Mouse (Mus musculus): ENCODE results near the gene Gnptg. TPM values are rescaled to one million over a fixed set of nuclear protein-coding genes. Genes with fewer than 3 reads are reported as not detected.
A peak's percentile ranks its signal among the peaks of the same experiment; 100 is the strongest.

The Gnptg gene
- polyA plus RNA-seq, 1 experiment from 2014 or later: 91.6 TPM

DNA sequence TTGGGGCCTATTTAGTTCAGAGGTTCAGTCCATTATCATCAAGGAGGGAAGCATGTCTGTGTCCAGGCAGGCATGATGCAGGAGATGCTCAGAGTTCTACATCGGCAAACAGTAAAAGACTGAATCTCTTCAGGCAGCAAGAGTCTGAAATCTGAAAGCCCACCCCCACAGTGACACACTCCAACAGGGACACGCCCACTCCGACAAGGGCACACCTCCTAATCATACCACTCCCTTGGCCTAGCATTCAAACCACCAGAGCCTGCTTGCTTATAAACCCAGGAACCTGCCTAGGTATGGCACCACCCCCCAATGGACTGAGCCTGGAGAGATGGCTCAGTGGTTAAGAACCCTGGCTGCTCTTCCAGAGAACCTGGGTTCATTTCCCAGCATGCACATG lies 24.5 kb downstream of the Gnptg start:
- ATAC-seq (ENCODE audit: low FRiP score): no peak
- Histone ChIP-seq H3K27me3 (no peaks in the 10 kb centered on the region), H3K27ac (no peak overlapping the region), H3K4me3 (no peak overlapping the region), H3K4me2 (no peak overlapping the region), H3K36me3 (peaks cover 93% of the 10 kb centered on the region), H3K9me3 (no peaks in the 10 kb centered on the region), H3K4me1 (replicated peaks) (no peaks in the 10 kb centered on the region), H3K9ac (no peak overlapping the region)
- WGBS: 96% methylated on average over 3 of the region's 3 CpGs

DNA sequence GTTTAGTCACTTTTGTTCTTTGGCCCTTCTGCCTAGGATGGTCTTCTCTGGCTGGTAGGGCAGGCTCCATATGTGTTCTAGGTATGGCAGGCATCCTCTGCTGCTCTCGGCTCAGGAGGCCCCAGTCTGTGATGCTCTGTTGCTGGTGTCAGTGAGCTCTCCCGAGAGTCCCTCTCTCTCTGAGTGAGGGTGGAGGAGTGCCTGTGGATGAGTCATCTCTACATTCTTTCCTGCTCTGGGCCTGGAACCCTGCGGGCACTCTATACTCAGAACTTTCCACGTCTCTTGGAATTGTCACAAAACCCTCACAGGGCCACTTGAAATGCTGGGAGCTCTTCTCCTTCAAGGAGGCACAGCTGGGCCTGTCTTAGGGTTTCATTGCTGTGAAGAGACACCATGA lies 28.2 kb downstream of the Gnptg start:
- H3K27ac ChIP-seq: no peak overlapping the region
- H3K27me3 ChIP-seq: no peaks in the 10 kb centered on the region
- WGBS: 90% methylated on average over 4 of the region's 4 CpGs
- no peak overlapping the region for H3K9ac ChIP-seq
- no peaks in the 10 kb centered on the region for H3K9me3 ChIP-seq
- no peaks in the 10 kb centered on the region for H3K4me1 ChIP-seq (replicated peaks)
- no peak for ATAC-seq (ENCODE audit: low FRiP score)
- H3K4me2 ChIP-seq: no peak overlapping the region
- H3K4me3 ChIP-seq: no peak overlapping the region
- H3K36me3 ChIP-seq: peaks cover 97% of the 10 kb centered on the region

DNA sequence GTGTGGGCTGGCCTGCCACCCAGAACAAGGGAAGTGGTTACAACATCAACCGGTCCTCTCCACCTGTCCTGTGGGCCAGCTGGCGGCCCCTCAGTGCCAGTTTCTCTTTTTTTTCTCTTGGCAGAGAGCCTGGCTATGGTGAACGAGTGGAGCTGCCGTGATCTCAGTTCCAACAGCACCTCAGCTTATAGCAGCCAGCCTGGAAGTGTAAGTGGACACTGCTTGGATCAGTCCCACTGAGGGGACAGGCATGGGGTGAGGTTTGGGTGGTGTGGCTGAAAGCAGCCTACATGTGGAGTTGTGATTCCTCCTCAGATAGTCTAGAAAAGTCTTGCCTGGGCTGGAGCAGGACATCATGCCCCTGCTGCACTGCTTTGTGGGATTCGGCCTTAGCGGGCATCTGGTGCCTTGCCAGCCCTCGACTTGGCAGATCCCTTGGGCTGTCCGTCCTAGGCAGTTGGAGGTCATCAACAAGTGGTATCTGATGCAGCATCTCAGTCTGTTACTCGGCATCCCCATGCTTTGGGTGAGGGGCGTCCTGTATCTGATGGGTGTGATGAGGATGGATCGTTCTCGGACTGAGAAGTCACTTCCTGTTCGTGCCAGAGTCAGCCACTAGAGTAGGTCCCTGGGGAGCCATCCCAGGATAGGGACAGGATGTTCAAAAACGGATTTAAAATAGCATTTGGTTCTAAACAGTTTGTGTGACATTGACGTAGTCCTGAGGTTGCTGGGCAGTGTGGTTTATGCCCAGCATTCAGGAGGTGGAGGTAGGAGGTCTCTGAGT lies 29.1 kb downstream of the Gnptg start:
- Histone ChIP-seq H3K4me2 (no peak overlapping the region), H3K4me1 (replicated peaks) (no peaks in the 10 kb centered on the region), H3K4me3 (no peak overlapping the region), H3K9me3 (no peaks in the 10 kb centered on the region), H3K27ac (no peak overlapping the region), H3K27me3 (no peaks in the 10 kb centered on the region), H3K36me3 (peaks cover 97% of the 10 kb centered on the region), H3K9ac (no peak overlapping the region)
- WGBS: 89% methylated on average over 15 of the region's 15 CpGs
- ATAC-seq (ENCODE audit: low FRiP score): no peak

DNA sequence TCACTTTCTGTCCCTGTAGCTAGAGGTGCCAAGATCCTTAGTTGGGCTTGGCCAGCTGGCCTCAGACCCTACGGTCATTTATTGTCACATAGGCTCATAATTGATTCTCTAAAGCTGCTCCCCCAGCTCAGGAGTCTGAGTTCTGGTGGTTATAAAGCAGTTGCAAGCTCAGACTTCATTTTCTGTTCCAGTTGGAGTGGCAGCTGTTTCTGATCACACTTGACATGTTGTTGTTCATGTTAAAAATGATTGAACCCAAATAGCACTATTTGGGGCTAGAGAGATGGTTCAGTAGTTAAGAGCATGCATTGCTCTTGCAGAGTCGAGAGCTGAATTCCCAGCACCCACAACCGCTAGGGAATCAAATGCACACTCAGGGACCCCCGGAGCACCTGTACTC lies 29.9 kb downstream of the Gnptg start:
- H3K27me3 ChIP-seq: no peaks in the 10 kb centered on the region
- 96% methylated on average over 4 of the region's 4 CpGs for WGBS
- H3K4me1 ChIP-seq (replicated peaks): no peaks in the 10 kb centered on the region
- H3K27ac ChIP-seq: no peak overlapping the region
- peaks cover 97% of the 10 kb centered on the region for H3K36me3 ChIP-seq
- H3K4me2 ChIP-seq: no peak overlapping the region
- no peak overlapping the region for H3K9ac ChIP-seq
- no peak for ATAC-seq (ENCODE audit: low FRiP score)
- H3K9me3 ChIP-seq: no peaks in the 10 kb centered on the region
- no peak overlapping the region for H3K4me3 ChIP-seq

DNA sequence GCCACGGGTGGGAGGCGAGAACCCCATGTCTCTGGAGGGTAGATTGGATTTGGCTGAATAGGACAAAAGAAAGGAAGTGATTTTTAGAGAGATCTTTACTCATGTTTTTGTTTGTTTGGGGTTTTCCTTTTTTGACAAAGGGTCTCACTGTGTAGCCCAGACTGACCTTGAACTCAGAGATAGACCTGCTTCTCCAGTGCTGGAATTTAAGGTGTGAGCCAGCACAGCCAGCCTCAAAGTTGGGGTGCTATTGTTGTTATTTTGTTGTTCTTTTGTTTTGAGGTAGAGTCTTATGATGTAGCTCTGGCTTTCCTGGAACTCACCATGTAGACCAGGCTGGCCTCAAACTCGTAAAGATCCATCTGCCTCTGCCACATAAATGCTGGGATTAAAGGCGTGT lies 37.5 kb downstream of the Gnptg start:
- WGBS: 89% methylated on average over 4 of the region's 4 CpGs
- Histone ChIP-seq H3K4me2 (no peak overlapping the region), H3K27ac (no peak overlapping the region), H3K4me3 (no peak overlapping the region), H3K27me3 (no peaks in the 10 kb centered on the region), H3K4me1 (replicated peaks) (no peaks in the 10 kb centered on the region), H3K9ac (no peak overlapping the region), H3K9me3 (no peaks in the 10 kb centered on the region), H3K36me3 (peaks cover 88% of the 10 kb centered on the region)
- ATAC-seq (ENCODE audit: low FRiP score): no peak

DNA sequence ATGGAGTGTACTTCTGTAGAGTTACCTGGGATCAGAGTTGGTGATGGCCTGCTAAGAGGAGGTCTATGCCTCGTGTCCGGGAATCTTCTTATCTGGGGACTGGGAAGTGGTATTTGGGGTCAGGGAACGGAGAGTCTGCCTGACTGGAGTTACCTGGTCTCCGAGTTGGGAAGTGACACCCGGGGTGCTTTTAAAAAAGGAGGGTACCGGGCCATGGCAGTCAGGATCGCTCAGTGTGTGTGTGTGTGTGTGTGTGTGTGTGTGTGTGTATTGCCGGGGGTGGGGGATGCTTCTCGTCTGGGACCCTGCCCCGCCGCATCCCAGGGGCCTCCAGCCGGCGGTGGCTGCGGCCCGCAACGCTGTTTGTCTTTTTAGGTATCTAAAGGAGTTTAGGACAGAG lies 50.8 kb downstream of the Gnptg start:
- 2% methylated on average over 16 of the region's 16 CpGs for WGBS

DNA sequence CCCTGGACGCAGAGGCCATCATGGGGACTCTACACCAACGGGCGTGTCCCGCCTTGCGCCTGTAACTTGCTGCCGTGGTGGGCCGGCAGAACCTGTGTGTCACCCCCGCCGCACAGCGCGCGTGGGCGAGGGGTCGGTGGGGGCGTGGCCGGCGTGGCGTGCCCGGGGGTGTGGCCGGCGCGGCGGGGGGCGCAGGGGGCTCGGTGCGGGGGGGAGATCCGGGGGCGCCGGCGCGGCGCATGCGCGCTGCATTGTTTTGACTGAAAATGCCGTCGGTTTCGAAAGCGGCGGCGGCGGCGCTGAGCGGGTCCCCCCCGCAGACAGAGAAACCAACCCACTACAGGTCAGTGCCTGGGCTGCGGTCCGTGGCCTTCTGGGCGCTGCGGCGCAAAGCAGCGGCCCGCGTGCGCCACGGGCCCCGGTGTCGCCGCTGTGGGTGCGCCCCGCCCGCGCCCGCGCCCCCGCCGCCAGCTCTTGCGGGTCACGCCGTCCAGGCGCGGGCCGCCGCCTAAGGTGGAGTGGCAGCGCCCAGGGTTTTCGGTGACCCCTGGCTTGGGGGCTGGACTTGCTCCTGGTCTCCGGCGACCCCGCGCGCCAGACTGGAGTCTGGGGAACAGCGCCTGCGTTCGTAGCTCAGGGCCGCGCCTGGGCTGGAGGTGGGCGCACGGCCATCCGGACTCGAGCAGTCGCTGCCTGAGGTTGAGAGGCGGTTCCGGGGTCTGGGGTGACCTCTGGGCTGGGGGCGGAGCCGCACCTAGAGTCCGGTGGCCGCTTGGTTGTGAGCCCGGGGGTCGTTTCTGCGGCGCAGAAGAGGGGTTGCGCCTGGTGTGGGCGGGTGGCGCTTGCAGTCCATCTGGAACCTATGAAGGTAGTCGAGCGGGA lies 51.5 kb downstream of the Gnptg start, which contains the start of gene Unkl:
Gene Unkl (plus strand): TSS at position 248 of the 882 bp plus-strand sequence.
- H3K27me3 ChIP-seq: no peaks in the 10 kb centered on the region

More for the DNA sequence above, 50.8 kb downstream of the Gnptg start:
- peak overlapping the region; percentile 95 for H3K4me2 ChIP-seq
- H3K9me3 ChIP-seq: no peaks in the 10 kb centered on the region
- H3K4me3 ChIP-seq: peak overlapping the region; percentile 98
- no peak overlapping the region for H3K27ac ChIP-seq
- peaks cover 34% of the 10 kb centered on the region for H3K4me1 ChIP-seq (replicated peaks)
- ATAC-seq (ENCODE audit: low FRiP score): no peak
- H3K9ac ChIP-seq: peak overlapping the region; percentile 95
- H3K36me3 ChIP-seq: peaks cover 15% of the 10 kb centered on the region
- no peaks in the 10 kb centered on the region for H3K27me3 ChIP-seq

DNA sequence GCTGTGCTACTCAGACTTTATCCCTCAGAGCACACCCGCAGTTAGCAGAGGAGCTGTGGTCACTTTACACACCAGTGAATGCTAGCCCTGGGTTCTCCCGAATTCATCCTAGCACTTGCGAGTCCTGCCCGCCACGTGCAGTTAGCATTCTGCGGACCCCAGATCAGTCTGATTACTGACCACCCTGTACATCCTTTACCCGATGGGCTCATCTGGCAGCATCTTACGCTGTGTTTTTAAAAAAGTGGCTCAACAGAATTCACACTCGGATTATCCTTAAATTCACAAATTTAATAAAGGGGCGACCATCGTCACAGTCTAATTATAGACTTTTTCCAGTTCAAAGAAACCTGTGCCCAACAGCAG lies 52.2 kb downstream of the Gnptg start:
- H3K4me3 ChIP-seq: peak overlapping the region; percentile 98
- WGBS: 5% methylated on average over 11 of the region's 11 CpGs
- peak overlapping the region; percentile 95 for H3K9ac ChIP-seq
- 0 out of 2 replicates have a peak overlapping the region, but pooled peaks have one; percentile 80 for H3K27ac ChIP-seq
- peaks cover 2% of the 10 kb centered on the region; the same call in 1 of the 2 replicates for H3K27me3 ChIP-seq
- H3K4me1 ChIP-seq (replicated peaks): peaks cover 44% of the 10 kb centered on the region
- no peaks in the 10 kb centered on the region for H3K9me3 ChIP-seq
- peaks cover 12% of the 10 kb centered on the region for H3K36me3 ChIP-seq
- H3K4me2 ChIP-seq: peak overlapping the region; percentile 95
- no peak for ATAC-seq (ENCODE audit: low FRiP score)

More for the DNA sequence above, 51.5 kb downstream of the Gnptg start, which contains the start of gene Unkl:
- Histone ChIP-seq H3K27ac (peak within 1 kb of the TSS; percentile 80), H3K9me3 (no peaks in the 10 kb centered on the region), H3K36me3 (peaks cover 12% of the 10 kb centered on the region), H3K4me2 (peak within 1 kb of the TSS; percentile 95), H3K4me1 (replicated peaks) (peaks cover 40% of the 10 kb centered on the region), H3K9ac (peak within 1 kb of the TSS; percentile 95), H3K4me3 (peak within 1 kb of the TSS; percentile 98)
- peak; percentile 46 for ATAC-seq (ENCODE audit: low FRiP score)
- under 1% methylated on average over 103 of the region's 104 CpGs for WGBS

DNA sequence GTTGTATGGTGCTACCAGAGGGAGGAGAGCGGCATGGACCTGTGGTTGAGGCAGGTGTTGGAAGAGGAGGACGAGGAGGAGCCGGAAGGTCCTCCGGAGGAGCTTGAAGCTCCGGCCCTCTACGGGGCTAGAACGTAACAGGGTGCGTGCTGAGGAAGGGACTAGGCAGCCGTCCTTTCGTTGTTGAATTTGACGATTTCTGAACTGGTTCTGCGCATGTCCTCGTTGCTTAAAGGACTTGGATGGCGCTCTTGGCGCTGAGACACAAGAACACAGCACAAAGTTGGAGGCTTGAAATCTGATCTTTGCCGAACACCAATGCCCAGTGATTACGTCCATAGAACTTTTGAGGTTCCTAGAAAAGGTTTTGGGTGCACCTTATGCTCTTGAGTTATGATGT lies 55.0 kb downstream of the Gnptg start:
- Histone ChIP-seq H3K27me3 (peaks cover 20% of the 10 kb centered on the region), H3K4me2 (peak overlapping the region; percentile 100), H3K36me3 (no peaks in the 10 kb centered on the region), H3K27ac (peak overlapping the region; percentile 60), H3K4me3 (peak overlapping the region; percentile 92), H3K9me3 (no peaks in the 10 kb centered on the region), H3K4me1 (replicated peaks) (peaks cover 38% of the 10 kb centered on the region), H3K9ac (peak overlapping the region; percentile 89)
- no peak; the same call in 1 of the 2 replicates for ATAC-seq (ENCODE audit: low FRiP score)
- 7% methylated on average over 17 of the region's 17 CpGs for WGBS

DNA sequence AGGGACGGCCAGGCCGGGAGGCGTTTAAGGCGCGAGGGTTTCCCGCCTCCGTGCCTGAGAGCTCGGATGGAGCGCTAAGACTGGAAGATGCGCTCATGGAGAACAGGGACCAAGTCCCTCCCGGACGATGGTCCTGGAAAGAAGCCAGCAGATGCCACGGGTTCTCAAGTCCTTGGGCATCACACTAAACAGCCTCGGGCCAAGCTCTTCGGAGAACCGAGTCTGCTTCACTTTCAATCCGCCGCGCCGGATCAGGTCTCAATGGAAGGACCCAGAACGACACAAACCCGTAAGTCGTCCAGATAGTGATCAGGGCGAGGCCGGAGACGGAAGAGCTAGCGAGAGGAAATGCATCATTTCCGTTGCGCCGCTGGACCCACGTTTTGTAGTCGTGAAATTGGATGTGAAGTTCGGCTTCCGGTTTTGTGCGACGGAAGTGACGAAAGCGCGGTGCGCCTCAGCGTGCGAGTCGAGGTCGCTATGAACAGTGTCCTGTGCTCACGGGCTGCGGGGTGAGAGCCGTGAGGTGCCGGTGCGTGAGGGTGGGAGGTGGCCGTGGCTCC lies 55.7 kb downstream of the Gnptg start, which contains the start of gene BC003965:
Gene BC003965 (plus strand): TSS at position 426 of the 563 bp plus-strand sequence.
- H3K9ac ChIP-seq: peak within 1 kb of the TSS; percentile 93
- H3K4me3 ChIP-seq: peak within 1 kb of the TSS; percentile 92
- under 1% methylated on average over 50 of the region's 50 CpGs for WGBS
- peak; percentile 87 for ATAC-seq (ENCODE audit: low FRiP score)
- peaks cover 31% of the 10 kb centered on the region for H3K4me1 ChIP-seq (replicated peaks)
- H3K27ac ChIP-seq: peak within 1 kb of the TSS; percentile 96
- peaks cover 22% of the 10 kb centered on the region for H3K27me3 ChIP-seq
- H3K9me3 ChIP-seq: no peaks in the 10 kb centered on the region
- peak within 1 kb of the TSS; percentile 100 for H3K4me2 ChIP-seq
- H3K36me3 ChIP-seq: no peaks in the 10 kb centered on the region

Measured in hindbrain, embryonic 13.5 days (tissue).